Mouse (Mus musculus) macrophage (primary cell): ENCODE measurements around the gene Polr2f. TPM values are rescaled to one million over a fixed set of nuclear protein-coding genes. Genes with fewer than 3 reads are reported as not detected.

Source experiments
- H3K27ac ChIP-seq: fragments of 350-480 bp; formaldehyde crosslinking; 2 replicates; pipeline ENCODE4 v1.9.0; 2021
- H3K36me3 ChIP-seq: fragments of 350-480 bp; formaldehyde crosslinking; 2 replicates; pipeline ENCODE4 v1.9.0; 2021; ENCODE audit errors: inconsistent target
- H3K4me3 ChIP-seq: fragments of 350-480 bp; formaldehyde crosslinking; 2 replicates; pipeline ENCODE4 v1.9.0; 2021; ENCODE audit errors: inconsistent target
- H3K79me2 ChIP-seq: fragments of 350-480 bp; formaldehyde crosslinking; 2 replicates; pipeline ENCODE4 v1.9.0; 2021; ENCODE audit errors: inconsistent target
- WGBS: methylation state at CpG from one replicate; pipeline ENCODE4 v1.1.7; 2026; ENCODE audit warnings: inconsistent platforms; ENCODE audit not compliant: missing documents; 5-methylcytosine and 5-hydroxymethylcytosine counted together
- polyA plus RNA-seq: library from polyadenylated mRNA; stranded (reverse); fragments of 250-400 nt; gene quantifications from 3 replicates; pipeline ENCODE4 v1.2.4, GENCODE M21; 2018; ENCODE audit warnings: inconsistent platforms

The Polr2f gene
- polyA plus RNA-seq, 1 experiment from 2014 or later: 27.6 TPM

GRCm38 (mm10) chr15:79107966-79108365 lies 32.8 kb upstream of the Polr2f start:
- 59% methylated on average over 7 of the region's 7 CpGs for WGBS
- Histone ChIP-seq H3K36me3 (no peaks in the 10 kb centered on the region; the same call in 1 of the 2 replicates), H3K4me3 (no peak overlapping the region), H3K27ac (peak overlapping the region; percentile 55), H3K79me2 (peaks cover 21% of the 10 kb centered on the region; the same call in 1 of the 2 replicates)

- Histone ChIP-seq H3K4me3 (peak within 1 kb of the TSS; percentile 52), H3K79me2 (peaks cover 21% of the 10 kb centered on the region; the same call in 1 of the 2 replicates), H3K36me3 (no peaks in the 10 kb centered on the region; the same call in 1 of the 2 replicates), H3K27ac (peak within 1 kb of the TSS; percentile 55)
- 1% methylated on average over 79 of the region's 85 CpGs for WGBS
Measured at GRCm38 (mm10) chr15:79108421-79109320, 32.1 kb upstream of the Polr2f start, which contains the start of gene Micall1. TSS of gene Micall1 (plus strand) at chr15:79108898.

GRCm38 (mm10) chr15:79109321-79109934 lies 31.4 kb upstream of the Polr2f start:
- Histone ChIP-seq H3K27ac (0 out of 2 replicates have a peak overlapping the region, but pooled peaks have one; percentile 12), H3K4me3 (peak overlapping the region; percentile 52), H3K79me2 (peaks cover 21% of the 10 kb centered on the region; the same call in 1 of the 2 replicates), H3K36me3 (no peaks in the 10 kb centered on the region; the same call in 1 of the 2 replicates)
- WGBS: 0% methylated on average over 46 of the region's 46 CpGs

- WGBS: 10% methylated on average over 9 of the region's 9 CpGs
- H3K36me3 ChIP-seq: peaks cover 5% of the 10 kb centered on the region; the same call in 1 of the 2 replicates
- no peak overlapping the region for H3K27ac ChIP-seq
- H3K4me3 ChIP-seq: peak overlapping the region; percentile 52
- peaks cover 21% of the 10 kb centered on the region; the same call in 1 of the 2 replicates for H3K79me2 ChIP-seq
Measured at GRCm38 (mm10) chr15:79110031-79110430, 30.8 kb upstream of the Polr2f start.

GRCm38 (mm10) chr15:79110528-79110927 lies 30.3 kb upstream of the Polr2f start:
- H3K4me3 ChIP-seq: no peak overlapping the region
- peaks cover 21% of the 10 kb centered on the region; the same call in 1 of the 2 replicates for H3K79me2 ChIP-seq
- no peak overlapping the region for H3K27ac ChIP-seq
- WGBS: 92% methylated on average over 2 of the region's 2 CpGs
- H3K36me3 ChIP-seq: peaks cover 10% of the 10 kb centered on the region; the same call in 1 of the 2 replicates

GRCm38 (mm10) chr15:79111774-79112173 lies 29.0 kb upstream of the Polr2f start:
- Histone ChIP-seq H3K36me3 (peaks cover 21% of the 10 kb centered on the region; the same call in 1 of the 2 replicates), H3K4me3 (no peak overlapping the region), H3K79me2 (peaks cover 21% of the 10 kb centered on the region; the same call in 1 of the 2 replicates), H3K27ac (no peak overlapping the region)
- 94% methylated on average over 2 of the region's 4 CpGs for WGBS

- H3K79me2 ChIP-seq: peaks cover 15% of the 10 kb centered on the region; the same call in 1 of the 2 replicates
- 41% methylated on average over 5 of the region's 5 CpGs for WGBS
- H3K27ac ChIP-seq: no peak overlapping the region
- H3K36me3 ChIP-seq: peaks cover 38% of the 10 kb centered on the region; the same call in 1 of the 2 replicates
- no peak overlapping the region for H3K4me3 ChIP-seq
Measured at GRCm38 (mm10) chr15:79115276-79115675, 25.5 kb upstream of the Polr2f start.

- 96% methylated on average over 9 of the region's 9 CpGs for WGBS
- Histone ChIP-seq H3K27ac (no peak overlapping the region), H3K79me2 (no peaks in the 10 kb centered on the region), H3K4me3 (no peak overlapping the region), H3K36me3 (peaks cover 58% of the 10 kb centered on the region; the same call in 1 of the 2 replicates)
Measured at GRCm38 (mm10) chr15:79119491-79119890, 21.3 kb upstream of the Polr2f start.

- Histone ChIP-seq H3K79me2 (no peaks in the 10 kb centered on the region), H3K4me3 (no peak overlapping the region), H3K27ac (no peak overlapping the region), H3K36me3 (peaks cover 50% of the 10 kb centered on the region; the same call in 1 of the 2 replicates)
- WGBS: 95% methylated on average over 4 of the region's 4 CpGs
Measured at GRCm38 (mm10) chr15:79122119-79122518, 18.7 kb upstream of the Polr2f start.

GRCm38 (mm10) chr15:79122546-79122945 lies 18.3 kb upstream of the Polr2f start:
- H3K27ac ChIP-seq: no peak overlapping the region
- WGBS: 97% methylated on average over 13 of the region's 13 CpGs
- no peaks in the 10 kb centered on the region for H3K79me2 ChIP-seq
- H3K4me3 ChIP-seq: no peak overlapping the region
- peaks cover 50% of the 10 kb centered on the region for H3K36me3 ChIP-seq

GRCm38 (mm10) chr15:79123751-79124150 lies 17.1 kb upstream of the Polr2f start:
- Histone ChIP-seq H3K36me3 (peaks cover 48% of the 10 kb centered on the region), H3K79me2 (no peaks in the 10 kb centered on the region), H3K27ac (no peak overlapping the region), H3K4me3 (no peak overlapping the region)
- 89% methylated on average over 6 of the region's 6 CpGs for WGBS

GRCm38 (mm10) chr15:79124331-79124875 lies 16.4 kb upstream of the Polr2f start:
- H3K4me3 ChIP-seq: no peak overlapping the region
- WGBS: 91% methylated on average over 10 of the region's 10 CpGs
- H3K27ac ChIP-seq: no peak overlapping the region
- H3K79me2 ChIP-seq: no peaks in the 10 kb centered on the region
- peaks cover 49% of the 10 kb centered on the region for H3K36me3 ChIP-seq

- no peaks in the 10 kb centered on the region for H3K79me2 ChIP-seq
- no peak overlapping the region for H3K27ac ChIP-seq
- peaks cover 69% of the 10 kb centered on the region for H3K36me3 ChIP-seq
- WGBS: 79% methylated on average over 13 of the region's 13 CpGs
- H3K4me3 ChIP-seq: no peak overlapping the region
Measured at GRCm38 (mm10) chr15:79126217-79126932, 14.4 kb upstream of the Polr2f start.

GRCm38 (mm10) chr15:79127101-79127500 lies 13.7 kb upstream of the Polr2f start:
- no peaks in the 10 kb centered on the region for H3K79me2 ChIP-seq
- H3K36me3 ChIP-seq: peaks cover 73% of the 10 kb centered on the region
- WGBS: 96% methylated on average over 10 of the region's 12 CpGs
- no peak overlapping the region for H3K27ac ChIP-seq
- H3K4me3 ChIP-seq: no peak overlapping the region
